Mouse (Mus musculus) embryonic facial prominence, embryonic 10.5 days (tissue): Measurements from ENCODE around the gene Zfp146. TPM values are rescaled to one million over a fixed set of nuclear protein-coding genes. Genes with fewer than 3 reads are reported as not detected.
"Not testable (repeated sequence)": the region's sequence is repeated elsewhere in the genome, so short reads cannot be mapped to it uniquely, and the experiment has no call there.

Experiments
- DNase-seq: peaks from one replicate; pipeline ENCODE4 v3.0.0-alpha.2; 2017; ENCODE audit warnings: low spot score
- H3K27ac ChIP-seq: fragments of 300-500 bp; sonication (generic); replicated peaks from 2 replicates; pipeline ENCODE4 v1.5.1; 2016; ENCODE audit warnings: mild to moderate bottlenecking
- H3K27me3 ChIP-seq: fragments of 300-500 bp; sonication (generic); replicated peaks from 2 replicates; pipeline ENCODE4 v1.6.1; 2016; ENCODE audit warnings: low read depth, mild to moderate bottlenecking; ENCODE audit not compliant: poor library complexity, severe bottlenecking
- H3K36me3 ChIP-seq: fragments of 300-500 bp; sonication (generic); replicated peaks from 2 replicates; pipeline ENCODE4 v1.6.1; 2016; ENCODE audit warnings: mild to moderate bottlenecking, moderate library complexity
- H3K4me1 ChIP-seq: fragments of 300-500 bp; sonication (generic); 2 replicates; pipeline ENCODE4 v1.6.1; 2016
- H3K4me3 ChIP-seq: fragments of 300-500 bp; sonication (generic); 2 replicates; pipeline ENCODE4 v1.5.1; 2016; ENCODE audit warnings: mild to moderate bottlenecking, moderate library complexity
- H3K9me3 ChIP-seq: fragments of 300-500 bp; sonication (generic); 2 replicates; pipeline ENCODE4 v1.6.1; 2016; ENCODE audit warnings: mild to moderate bottlenecking
- WGBS: fragments of 180-500 bp; shearing (Covaris S2); methylation state at CpG from one replicate; pipeline ENCODE4 v1.1.7; 2016; 5-methylcytosine and 5-hydroxymethylcytosine counted together
- polyA plus RNA-seq: library from polyadenylated mRNA; unstranded; fragments of >200 nt; fragmentation: Nextera tagmentation; extraction: Ambion mirVana; gene quantifications from 2 replicates; pipeline ENCODE4 v1.2.1, GENCODE M21; 2016

The Zfp146 gene
- polyA plus RNA-seq, 1 experiment from 2014 or later = 20.1 TPM

DNA sequence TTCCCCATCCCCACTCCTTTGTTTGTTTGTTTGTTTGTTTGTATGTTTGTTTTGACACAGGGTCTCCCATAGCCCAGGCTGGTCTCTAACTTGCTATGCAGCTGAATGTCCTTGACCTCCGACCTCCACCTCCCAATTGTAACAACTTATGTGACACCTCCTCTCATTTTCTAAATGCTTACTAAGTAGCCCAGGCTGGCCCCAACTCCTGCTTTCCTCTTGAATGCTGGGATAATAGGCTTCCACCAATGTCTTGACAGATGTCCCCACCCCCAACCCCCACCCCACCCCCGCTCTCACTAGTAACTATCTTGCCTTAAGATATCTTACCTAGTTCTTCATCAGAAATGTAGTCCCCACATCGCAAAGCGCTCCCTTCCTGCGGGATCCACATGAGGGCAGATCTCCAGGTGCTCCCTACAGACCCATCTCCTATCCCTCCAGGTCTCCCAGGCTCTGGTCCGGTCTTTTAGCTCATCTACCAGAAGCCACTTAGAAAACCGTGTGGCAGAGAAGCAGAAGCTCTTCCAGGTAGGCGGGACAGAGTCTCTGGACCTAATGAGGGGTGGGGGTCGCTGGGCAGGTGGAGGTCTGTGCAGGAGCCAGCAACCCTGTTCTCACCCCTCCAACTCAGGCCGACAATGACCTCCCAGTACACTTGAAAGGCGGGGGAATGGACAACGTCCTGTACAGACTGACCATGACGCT is 15.2 kb upstream of the Zfp146 start:
- H3K4me1 ChIP-seq = peaks cover 12% of the 10 kb centered on the region
- no peak overlapping the region for H3K4me3 ChIP-seq
- H3K36me3 ChIP-seq = peaks cover 55% of the 10 kb centered on the region

DNA sequence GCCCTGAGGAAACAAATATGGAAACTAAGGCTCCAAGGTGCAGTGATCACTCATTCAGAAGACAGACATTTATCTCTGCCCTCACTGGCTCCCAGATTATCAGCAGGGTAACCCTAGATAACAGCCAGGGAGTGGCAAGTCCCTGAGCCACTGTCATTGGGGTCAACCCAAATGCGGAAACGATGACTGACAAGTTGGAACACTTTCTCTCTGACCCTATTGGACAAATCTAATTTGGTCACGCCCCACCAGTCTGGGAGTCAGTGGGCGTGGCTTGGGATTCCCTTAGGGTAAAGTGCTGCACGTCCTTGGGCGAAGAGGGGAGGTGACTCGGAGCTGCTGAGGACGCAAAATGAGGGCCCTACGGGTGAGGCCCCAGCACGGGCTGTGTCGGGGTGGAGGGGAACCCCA is 14.3 kb upstream of the Zfp146 start, which contains the start of gene Cox7a1:
Gene Cox7a1, plus strand, starts transcription at position 266 of the 411 bp plus-strand sequence.
- 1% methylated on average over 11 of the region's 11 CpGs for WGBS
- 0 out of 2 replicates have a peak within 1 kb of the TSS, but pooled peaks have one; percentile 24 for H3K27ac ChIP-seq
- no peaks in the 10 kb centered on the region for H3K9me3 ChIP-seq
- peaks cover 49% of the 10 kb centered on the region for H3K36me3 ChIP-seq
- peak; percentile 76 for DNase-seq
- H3K27me3 ChIP-seq = no peaks in the 10 kb centered on the region
- peaks cover 12% of the 10 kb centered on the region for H3K4me1 ChIP-seq
- peak within 1 kb of the TSS; percentile 49 for H3K4me3 ChIP-seq

More for the DNA sequence above, 15.2 kb upstream of the Zfp146 start:
- no peak for DNase-seq
- Histone ChIP-seq H3K27me3 (no peaks in the 10 kb centered on the region), H3K9me3 (no peaks in the 10 kb centered on the region), H3K27ac (no peak overlapping the region)
- 72% methylated on average over 13 of the region's 13 CpGs for WGBS

DNA sequence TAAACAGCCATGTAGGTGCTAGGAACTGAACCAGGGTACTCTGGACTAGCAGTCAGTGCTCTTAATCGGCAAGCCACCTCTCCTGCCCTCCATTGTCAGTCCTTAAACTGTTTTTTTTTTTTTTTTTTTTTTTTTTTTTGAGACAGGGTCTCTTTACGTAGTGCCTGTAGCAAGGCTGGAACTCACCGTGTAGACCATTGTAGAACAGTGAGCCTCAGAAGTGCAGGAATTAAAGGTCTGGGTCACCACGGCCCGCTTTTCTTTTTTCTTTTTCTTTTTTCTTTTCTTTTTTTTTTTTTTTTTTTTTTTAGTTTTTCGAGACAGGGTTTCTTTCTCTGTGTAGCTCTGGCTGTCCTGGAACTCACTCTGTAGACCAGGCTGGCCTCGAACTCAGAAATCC is 13.6 kb upstream of the Zfp146 start:
- H3K4me3 ChIP-seq, H3K27ac ChIP-seq, H3K9me3 ChIP-seq, DNase-seq, H3K27me3 ChIP-seq: not testable (repeated sequence)
- 68% methylated on average over 7 of the region's 7 CpGs for WGBS
- Histone ChIP-seq H3K4me1 (peaks cover 12% of the 10 kb centered on the region), H3K36me3 (peaks cover 49% of the 10 kb centered on the region)

DNA sequence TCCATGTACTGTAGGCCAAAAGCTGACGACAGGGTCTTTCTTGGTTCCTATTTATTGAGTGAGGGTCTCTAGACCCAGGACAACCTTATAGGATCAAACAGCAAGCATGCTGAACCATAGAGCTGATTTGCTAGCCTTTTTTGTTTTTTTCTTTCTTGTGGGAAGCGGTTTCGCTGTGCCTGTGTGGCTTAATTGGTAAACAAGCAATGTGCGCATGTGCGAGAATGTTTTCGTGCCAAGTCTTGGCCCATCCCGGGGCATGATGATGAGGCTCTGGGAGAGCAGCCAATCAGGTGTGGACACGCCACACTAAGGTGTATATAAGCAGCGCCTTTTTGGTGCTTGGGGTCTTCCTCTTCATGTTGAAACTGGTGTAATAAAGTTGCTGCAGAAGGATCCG is 12.4 kb upstream of the Zfp146 start:
- DNase-seq, H3K27me3 ChIP-seq, H3K9me3 ChIP-seq, H3K27ac ChIP-seq, H3K4me3 ChIP-seq: not testable (repeated sequence)
- 93% methylated on average over 10 of the region's 10 CpGs for WGBS
- Histone ChIP-seq H3K4me1 (peaks cover 12% of the 10 kb centered on the region), H3K36me3 (peaks cover 47% of the 10 kb centered on the region)

DNA sequence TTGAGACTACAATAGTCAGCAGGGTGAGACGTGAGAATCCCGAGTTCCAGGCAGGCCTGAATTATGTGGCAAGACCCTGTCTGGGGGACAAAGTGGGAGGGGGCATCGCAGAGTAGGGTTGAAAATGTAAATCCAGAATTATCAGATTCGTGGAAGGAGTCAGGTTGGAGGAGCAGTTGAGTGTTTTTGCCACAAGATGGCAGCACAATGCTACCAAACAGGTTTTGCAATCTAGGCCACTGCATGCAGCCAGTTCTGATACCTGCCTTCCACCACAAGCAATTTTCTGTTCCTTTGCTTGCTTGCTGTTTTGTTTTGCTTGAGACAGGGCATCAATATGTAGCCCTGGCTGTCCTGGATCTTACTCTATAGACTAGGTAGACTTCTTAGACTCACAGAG is 11.8 kb upstream of the Zfp146 start:
- Histone ChIP-seq H3K4me3 (no peak overlapping the region), H3K9me3 (no peaks in the 10 kb centered on the region), H3K27me3 (no peaks in the 10 kb centered on the region), H3K4me1 (peaks cover 12% of the 10 kb centered on the region), H3K36me3 (peaks cover 47% of the 10 kb centered on the region), H3K27ac (no peak overlapping the region)
- peak; percentile 73 for DNase-seq
- WGBS = 6% methylated on average over 4 of the region's 4 CpGs

DNA sequence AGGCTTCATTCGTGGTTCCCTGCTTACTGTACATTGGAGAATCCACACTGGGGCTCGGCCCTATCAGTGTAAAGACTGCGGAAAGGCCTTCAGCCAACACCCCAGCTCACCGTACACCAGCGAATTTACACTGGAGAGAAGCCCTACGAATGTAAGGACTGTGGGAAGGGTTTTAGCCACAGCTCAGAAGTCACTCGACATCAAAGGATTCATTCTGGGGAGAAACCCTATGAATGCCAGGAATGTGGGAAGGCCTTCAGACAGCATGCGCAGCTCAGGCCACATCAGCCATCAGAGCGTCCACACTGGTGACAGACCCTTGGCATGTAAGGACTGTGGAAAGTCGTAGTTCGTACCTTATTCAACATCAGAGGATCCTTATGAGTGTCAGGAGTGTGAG is 8.7 kb upstream of the Zfp146 start:
- H3K4me3 ChIP-seq = no peak overlapping the region
- H3K36me3 ChIP-seq = peaks cover 50% of the 10 kb centered on the region
- 84% methylated on average over 11 of the region's 11 CpGs for WGBS
- no peak overlapping the region for H3K27ac ChIP-seq
- DNase-seq = no peak
- no peaks in the 10 kb centered on the region for H3K4me1 ChIP-seq
- H3K27me3 ChIP-seq = no peaks in the 10 kb centered on the region
- no peaks in the 10 kb centered on the region for H3K9me3 ChIP-seq

DNA sequence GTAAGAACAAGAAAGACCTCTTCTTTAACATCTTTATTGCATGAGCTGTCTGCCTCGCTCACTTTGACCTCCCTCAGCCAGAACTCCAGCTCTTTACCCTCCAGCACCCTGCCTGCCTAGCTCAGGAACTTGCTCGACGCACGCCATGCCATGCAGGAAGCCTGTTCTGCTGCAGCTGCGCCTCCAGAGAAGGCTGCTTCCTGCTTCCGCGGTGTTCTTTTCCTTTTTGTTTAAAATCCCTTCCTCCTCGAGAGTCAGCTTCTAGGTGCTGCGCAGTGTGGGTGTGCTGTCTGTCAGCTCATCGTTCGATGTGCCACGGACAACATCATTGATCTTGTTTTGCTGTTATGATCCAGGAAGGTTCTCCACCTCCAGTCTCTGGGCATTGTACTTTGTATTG is 6.9 kb upstream of the Zfp146 start:
- H3K9me3 ChIP-seq = no peaks in the 10 kb centered on the region
- no peaks in the 10 kb centered on the region for H3K27me3 ChIP-seq
- no peak overlapping the region for H3K27ac ChIP-seq
- no peaks in the 10 kb centered on the region for H3K4me1 ChIP-seq
- WGBS = 86% methylated on average over 12 of the region's 12 CpGs
- no peak overlapping the region for H3K4me3 ChIP-seq
- no peak for DNase-seq
- peaks cover 50% of the 10 kb centered on the region for H3K36me3 ChIP-seq

DNA sequence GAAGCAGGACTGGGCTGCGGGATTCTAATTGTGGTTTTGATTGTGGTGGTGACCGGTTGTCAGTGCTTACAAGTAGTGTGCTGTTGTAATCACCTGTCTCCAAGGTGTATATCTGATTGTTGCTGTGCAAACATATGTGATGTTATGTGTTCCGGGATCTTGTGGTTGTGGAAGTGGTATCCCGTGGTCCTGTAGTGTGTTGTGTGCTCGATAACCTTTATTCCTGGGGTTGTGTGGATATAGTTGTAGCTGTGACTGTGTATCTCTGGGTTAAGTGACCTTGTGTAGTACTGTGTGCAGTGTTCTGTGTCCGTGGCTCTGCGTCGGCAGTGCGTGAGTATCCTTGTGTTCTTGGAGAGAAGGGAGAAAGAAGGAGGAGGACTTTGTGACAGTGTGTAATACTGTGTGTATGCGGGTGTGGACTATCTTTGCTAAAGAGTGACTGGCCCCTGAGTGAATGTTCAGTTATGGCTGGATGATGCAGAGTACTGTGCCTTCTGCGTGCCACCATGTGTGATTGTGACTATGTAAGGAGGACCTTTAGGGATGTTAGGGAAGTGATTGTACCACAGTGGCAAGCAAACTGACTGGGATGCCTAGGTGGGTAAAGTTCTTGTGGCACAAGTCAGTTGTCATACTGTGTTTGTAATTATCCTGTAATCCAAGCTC is 867 bp upstream of the Zfp146 start:
- Histone ChIP-seq H3K4me3 (peak overlapping the region; percentile 71), H3K36me3 (peaks cover 40% of the 10 kb centered on the region), H3K27ac (peak overlapping the region; percentile 97), H3K27me3 (no peaks in the 10 kb centered on the region), H3K4me1 (peaks cover 13% of the 10 kb centered on the region), H3K9me3 (peaks cover 24% of the 10 kb centered on the region)
- WGBS = 32% methylated on average over 11 of the region's 11 CpGs
- no peak for DNase-seq

DNA sequence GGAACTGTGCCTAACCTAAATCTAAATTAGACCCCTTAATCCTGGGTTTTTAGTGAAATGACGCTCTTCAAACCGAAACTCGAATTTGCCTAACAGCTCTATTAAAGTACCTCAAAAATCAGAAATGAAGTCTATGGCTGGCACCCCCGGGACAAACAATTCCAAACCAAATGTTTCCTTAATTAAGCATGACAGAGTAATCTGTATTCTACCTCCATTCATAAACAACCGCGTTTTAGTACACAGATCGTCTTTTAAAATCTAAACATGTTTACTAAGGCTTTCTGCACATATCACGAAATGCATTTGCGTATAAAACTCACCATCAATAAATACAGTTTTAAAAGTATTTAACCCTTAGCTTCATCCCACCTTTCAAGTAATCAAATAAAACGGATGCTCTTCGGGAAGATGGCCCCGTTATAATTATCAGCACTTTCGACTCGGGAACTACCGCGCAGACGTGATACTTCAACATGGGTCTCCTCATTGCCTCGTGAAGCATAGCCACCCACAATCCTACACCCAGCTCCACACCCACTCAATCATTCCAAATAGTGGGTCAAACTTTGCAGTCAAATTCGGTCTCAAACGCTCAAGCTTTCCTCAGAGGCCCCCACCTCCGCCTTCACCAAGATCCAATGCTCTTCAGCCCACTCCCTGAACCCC is 502 bp downstream of the Zfp146 start:
- H3K4me1 ChIP-seq = peaks cover 13% of the 10 kb centered on the region
- peak overlapping the region; percentile 71 for H3K4me3 ChIP-seq
- 5% methylated on average over 21 of the region's 21 CpGs for WGBS
- peaks cover 38% of the 10 kb centered on the region for H3K9me3 ChIP-seq
- H3K27me3 ChIP-seq = no peaks in the 10 kb centered on the region
- no peak for DNase-seq
- peaks cover 50% of the 10 kb centered on the region for H3K36me3 ChIP-seq
- peak overlapping the region; percentile 97 for H3K27ac ChIP-seq

DNA sequence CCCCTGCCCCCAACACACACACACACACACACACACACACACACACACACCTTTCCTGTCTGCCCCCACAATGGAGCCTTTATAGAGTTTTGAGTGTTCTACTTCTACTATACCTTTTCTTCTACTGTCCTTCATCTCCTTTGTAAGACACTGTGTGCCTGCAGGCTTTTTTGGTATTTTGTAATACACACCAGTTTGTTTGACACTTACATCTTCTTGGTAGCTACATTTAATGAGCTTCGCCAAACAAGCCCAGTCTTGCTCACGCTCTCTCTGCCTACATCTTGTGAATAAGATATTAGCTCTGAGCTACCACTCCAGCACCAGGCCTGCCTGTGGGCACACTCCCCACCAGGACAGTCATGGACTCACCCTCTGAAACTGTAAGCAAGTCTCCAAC is 4.8 kb downstream of the Zfp146 start:
- Histone ChIP-seq H3K4me1 (0 out of 2 replicates have a peak, but pooled peaks cover 6% of the 10 kb centered on the region), H3K27ac (no peak overlapping the region), H3K27me3 (no peaks in the 10 kb centered on the region), H3K9me3 (peaks cover 81% of the 10 kb centered on the region), H3K4me3 (no peak overlapping the region), H3K36me3 (peaks cover 85% of the 10 kb centered on the region)
- 100% methylated on average over 2 of the region's 2 CpGs for WGBS
- DNase-seq = no peak

DNA sequence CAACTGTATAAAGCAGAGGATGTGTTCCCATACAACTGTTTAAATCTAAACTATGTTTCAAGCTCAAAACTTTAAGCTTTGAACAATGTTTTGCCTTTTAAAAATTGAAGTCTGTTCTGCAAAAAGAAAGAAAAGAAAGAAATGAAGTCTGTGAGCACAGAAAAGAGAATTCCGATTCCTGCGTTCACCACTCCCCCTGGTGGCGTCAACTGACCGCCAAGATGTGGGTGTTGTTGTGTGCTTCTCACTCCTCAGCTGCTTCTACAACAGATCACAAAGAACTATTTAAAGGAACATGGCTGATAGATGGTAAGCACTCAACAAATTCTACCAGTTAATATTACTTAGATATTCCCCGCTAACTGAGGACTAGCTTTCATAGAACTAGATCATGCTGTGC is 6.4 kb downstream of the Zfp146 start:
- Histone ChIP-seq H3K9me3 (peaks cover 96% of the 10 kb centered on the region), H3K4me3 (no peak overlapping the region), H3K27ac (no peak overlapping the region), H3K36me3 (peaks cover 100% of the 10 kb centered on the region), H3K4me1 (0 out of 2 replicates have a peak, but pooled peaks cover 1% of the 10 kb centered on the region), H3K27me3 (no peaks in the 10 kb centered on the region)
- no peak for DNase-seq
- 98% methylated on average over 5 of the region's 5 CpGs for WGBS

DNA sequence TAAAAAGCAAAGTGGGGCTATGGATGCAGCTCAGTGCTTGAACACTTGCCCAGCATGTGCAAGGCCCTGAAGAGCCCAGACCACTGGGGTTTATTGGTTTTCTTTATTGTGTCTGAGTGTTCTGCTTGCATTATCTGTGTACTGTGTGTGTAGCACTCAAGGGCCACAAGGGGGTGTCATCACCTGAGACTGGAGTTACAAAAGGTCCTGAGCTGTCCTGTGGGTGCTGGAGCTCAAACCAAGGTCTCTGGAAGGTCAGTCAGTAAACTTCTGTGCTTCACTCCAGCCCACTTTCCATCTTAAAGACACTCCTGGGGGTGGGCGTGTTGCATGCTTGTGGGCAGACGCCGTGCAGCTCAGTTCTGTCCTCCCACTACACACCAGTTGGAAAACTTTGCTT is 14.0 kb downstream of the Zfp146 start:
- WGBS = 97% methylated on average over 3 of the region's 3 CpGs
- H3K36me3 ChIP-seq = peaks cover 98% of the 10 kb centered on the region
- H3K27ac ChIP-seq = no peak overlapping the region
- no peaks in the 10 kb centered on the region for H3K4me1 ChIP-seq
- peaks cover 95% of the 10 kb centered on the region for H3K9me3 ChIP-seq
- DNase-seq = no peak
- no peak overlapping the region for H3K4me3 ChIP-seq
- H3K27me3 ChIP-seq = no peaks in the 10 kb centered on the region
